Mouse (Mus musculus) neural tube, embryonic 14.5 days (tissue): ENCODE measurements at regions not wholly inside any gene's neighbourhood (a gene's known extent, or its start where the extent isn't known, plus 50 kb on each side); places are given as distances from the start of the nearest gene placed in this dataset.

Source experiments
- ATAC-seq: fragments of 200-750 bp; cut with Nextera tagmentation; 2 replicates; pipeline ENCODE4 v1.8.0; 2017; ENCODE audit warnings: low read depth, mild to moderate bottlenecking, moderate TSS enrichment, moderate library complexity
- H3K27ac ChIP-seq: fragments of 300-500 bp; sonication (generic); 2 replicates; pipeline ENCODE4 v1.5.1; 2014; ENCODE audit warnings: low read depth, mild to moderate bottlenecking, control low read depth, low read length, moderate library complexity, mixed read lengths
- H3K27me3 ChIP-seq: fragments of 300-500 bp; sonication (generic); 2 replicates; pipeline ENCODE4 v1.6.1; 2014; ENCODE audit warnings: low read length; ENCODE audit not compliant: control insufficient read depth, insufficient read depth
- H3K36me3 ChIP-seq: fragments of 300-500 bp; sonication (generic); 2 replicates; pipeline ENCODE4 v1.6.1; 2014; ENCODE audit warnings: low read length, mixed read lengths; ENCODE audit not compliant: control insufficient read depth, insufficient read depth
- H3K4me1 ChIP-seq: fragments of 300-500 bp; sonication (generic); 2 replicates; pipeline ENCODE4 v1.6.1; 2014; ENCODE audit warnings: low read length; ENCODE audit not compliant: control insufficient read depth, insufficient read depth
- H3K4me2 ChIP-seq: fragments of 300-500 bp; sonication (generic); 2 replicates; pipeline ENCODE4 v1.6.1; 2014; ENCODE audit warnings: mild to moderate bottlenecking, low read depth, low read length, control low read depth
- H3K4me3 ChIP-seq: fragments of 300-500 bp; sonication (generic); 2 replicates; pipeline ENCODE4 v1.5.1; 2014; ENCODE audit warnings: low read depth, low read length, control low read depth, mixed read lengths
- H3K9ac ChIP-seq: fragments of 300-500 bp; sonication (generic); replicated peaks from 2 replicates; pipeline ENCODE4 v1.6.1; 2014; ENCODE audit warnings: low read depth, mild to moderate bottlenecking, control low read depth, low read length, mixed read lengths
- H3K9me3 ChIP-seq: fragments of 300-500 bp; sonication (generic); 2 replicates; pipeline ENCODE4 v1.6.1; 2016; ENCODE audit warnings: low read length; ENCODE audit not compliant: control insufficient read depth
- WGBS: fragments of 180-500 bp; shearing (Covaris S2); extraction: QIAGEN DNeasy Blood & Tissue Kit; methylation state at CpG from one replicate; pipeline ENCODE4 v1.1.7; 2014; 5-methylcytosine and 5-hydroxymethylcytosine counted together

- Histone ChIP-seq H3K4me3 (no peak overlapping the region), H3K4me2 (no peak overlapping the region), H3K36me3 (no peaks in the 10 kb centered on the region), H3K4me1 (no peaks in the 10 kb centered on the region), H3K9me3 (no peaks in the 10 kb centered on the region), H3K27ac (no peak overlapping the region), H3K27me3 (no peaks in the 10 kb centered on the region), H3K9ac (no peak overlapping the region)
- 69% methylated on average over 2 of the region's 2 CpGs for WGBS
- ATAC-seq, result no peak
Measured at GRCm38 (mm10) chr15:23600445-23600844, 1051.6 kb downstream of the Cdh18 start.
